Mouse (Mus musculus): ENCODE results near the gene Slc9a9. TPM values are rescaled to one million over a fixed set of nuclear protein-coding genes. Genes with fewer than 3 reads are reported as not detected.

The Slc9a9 gene
- total RNA-seq, 4 experiments from 2014 or later, result 0.99 to 1.8 (median 1.5) TPM

DNA sequence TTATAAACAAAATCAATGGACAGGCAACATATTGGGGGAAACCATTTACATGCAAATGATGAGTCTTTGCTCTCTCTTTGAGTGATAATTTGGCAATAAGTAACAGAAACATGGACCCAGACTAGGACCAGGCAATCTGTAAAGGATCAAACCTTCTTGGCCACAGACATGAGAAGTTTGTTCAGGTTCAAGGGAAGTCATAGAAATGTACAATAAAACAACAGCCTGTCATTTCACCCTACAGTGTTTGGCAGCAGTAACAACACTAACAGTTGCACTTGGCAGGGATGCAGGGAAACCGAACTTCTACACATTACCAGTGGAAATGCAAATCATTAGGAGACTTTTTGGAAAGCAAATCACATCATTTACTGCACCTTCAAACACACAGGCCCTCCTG lies 164.1 kb downstream of the Slc9a9 start:
- no peak for DNase-seq (ENCODE audit: low spot score in 2 of 2)

DNA sequence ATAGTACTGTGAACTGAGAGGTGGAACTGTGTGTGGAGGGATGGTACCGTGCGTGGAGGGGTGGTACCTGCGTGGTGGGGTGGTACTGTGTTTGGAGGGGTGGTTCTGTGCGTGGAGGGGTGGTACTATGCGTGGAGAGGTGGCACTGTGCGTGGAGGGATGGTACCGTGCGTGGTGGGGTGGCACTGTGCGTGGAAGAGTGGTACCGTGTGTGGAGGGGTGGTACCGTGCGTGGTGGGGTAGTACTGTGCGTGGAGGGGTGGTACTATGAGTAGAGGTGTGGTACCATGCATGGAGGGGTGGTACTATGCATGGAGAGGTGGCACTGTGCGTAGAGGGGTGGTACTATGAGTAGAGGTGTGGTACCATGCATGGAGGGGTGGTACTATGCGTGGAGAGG lies 167.7 kb downstream of the Slc9a9 start:
- DNase-seq (ENCODE audit: low spot score in 2 of 2), result no peak

DNA sequence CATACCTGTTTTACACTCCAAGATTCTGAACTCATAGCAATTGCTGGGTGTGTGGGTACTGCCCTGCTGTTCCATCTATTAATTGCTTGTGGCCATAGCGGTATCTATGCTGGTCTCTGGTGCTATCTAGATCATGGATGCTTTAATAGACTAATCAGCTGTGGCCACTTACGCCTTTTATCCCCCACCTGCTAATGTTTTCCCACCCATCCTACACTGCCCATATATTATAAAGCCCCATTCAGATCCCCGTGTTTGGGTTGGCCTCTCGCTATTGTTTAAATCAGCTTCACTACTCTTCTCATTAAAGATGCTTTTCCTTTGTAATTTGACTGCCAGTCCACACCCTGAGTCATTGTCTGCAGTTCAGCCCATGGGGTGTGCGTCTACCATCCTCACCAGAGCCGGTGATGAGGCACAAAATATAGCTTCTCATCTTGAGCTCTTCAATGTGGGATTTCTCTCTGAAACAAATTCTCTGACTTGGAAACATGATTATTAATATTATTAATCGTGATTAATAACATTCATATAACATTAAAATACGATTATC lies 168.8 kb downstream of the Slc9a9 start:
- DNase-seq (ENCODE audit: low spot score in 2 of 2), result no peak

DNA sequence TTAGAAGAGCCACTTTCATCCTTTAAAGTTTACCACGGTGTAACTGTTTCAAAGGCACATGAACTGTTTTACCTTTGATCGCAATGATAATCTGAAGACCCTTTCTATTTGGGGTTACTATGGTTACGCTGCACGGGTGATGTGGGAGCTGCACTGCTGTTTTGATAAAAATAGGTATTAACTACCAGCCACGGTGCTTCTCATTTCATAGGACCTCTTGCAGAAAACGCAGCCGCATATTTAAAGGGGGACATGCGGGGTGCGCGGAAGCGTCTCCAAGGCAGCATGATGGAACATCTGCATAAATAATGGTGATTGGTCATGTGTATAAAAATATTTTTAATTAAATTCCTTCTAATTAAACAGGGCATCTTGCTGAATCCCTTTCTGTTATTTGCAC lies 169.5 kb downstream of the Slc9a9 start:
- DNase-seq (ENCODE audit: low spot score in 2 of 2), result no peak

DNA sequence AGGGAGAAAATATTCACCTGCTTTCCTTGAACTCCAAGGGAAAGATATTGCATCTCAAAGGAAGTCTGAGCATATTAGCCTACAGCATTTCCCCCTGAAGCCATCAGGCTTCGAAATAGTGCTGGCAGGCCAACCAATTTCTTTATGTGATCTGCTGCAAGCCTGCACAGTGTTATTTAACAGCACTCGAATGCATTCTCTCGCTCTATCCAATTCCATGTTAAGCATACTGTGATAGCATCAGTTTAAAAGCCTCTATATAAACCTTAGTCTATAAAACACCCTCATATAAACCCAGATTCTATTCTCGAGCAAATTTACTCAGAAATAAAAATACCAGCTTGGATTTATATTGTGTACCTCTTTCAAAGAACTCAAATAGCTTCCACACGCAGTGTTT lies 170.7 kb downstream of the Slc9a9 start:
- no peak for DNase-seq (ENCODE audit: low spot score in 2 of 2)

DNA sequence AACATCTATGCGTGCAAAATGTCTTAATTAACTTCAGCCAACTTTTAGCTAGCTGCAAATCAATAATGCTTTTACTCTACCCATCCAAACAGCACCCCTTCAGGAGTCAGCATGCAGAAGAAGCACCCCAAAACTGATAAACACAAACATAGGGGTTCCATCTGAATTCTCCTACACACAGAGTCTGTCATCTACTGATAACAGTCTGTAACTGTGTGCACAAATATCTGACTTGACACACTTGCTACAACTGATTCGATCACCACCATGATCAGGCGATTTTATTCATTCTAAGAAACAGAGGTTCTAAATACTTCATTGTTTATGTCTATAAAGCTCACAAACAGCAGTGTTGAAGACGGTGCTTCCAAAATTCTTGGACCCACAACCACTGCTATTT lies 171.3 kb downstream of the Slc9a9 start:
- no peak for DNase-seq (ENCODE audit: low spot score in 2 of 2)

DNA sequence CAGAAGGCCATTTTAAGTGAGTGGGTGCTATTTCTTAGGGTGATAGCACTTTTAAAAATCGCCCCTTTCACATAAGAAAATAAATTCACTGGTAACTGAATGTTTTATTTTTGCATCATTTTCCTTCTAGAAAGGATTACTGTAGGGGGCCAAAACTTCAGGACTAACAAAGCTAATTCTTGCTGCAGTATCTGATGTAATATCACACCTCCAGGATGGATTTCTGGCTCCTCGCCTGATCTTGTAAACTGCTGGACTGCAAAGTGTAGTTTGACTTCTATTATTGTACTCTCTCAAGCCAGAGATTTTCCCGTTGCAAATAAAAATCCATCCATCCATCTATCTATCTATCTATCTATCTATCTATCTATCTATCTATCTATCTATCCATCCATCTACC lies 174.5 kb downstream of the Slc9a9 start:
- no peak for DNase-seq (ENCODE audit: low spot score in 2 of 2)

DNA sequence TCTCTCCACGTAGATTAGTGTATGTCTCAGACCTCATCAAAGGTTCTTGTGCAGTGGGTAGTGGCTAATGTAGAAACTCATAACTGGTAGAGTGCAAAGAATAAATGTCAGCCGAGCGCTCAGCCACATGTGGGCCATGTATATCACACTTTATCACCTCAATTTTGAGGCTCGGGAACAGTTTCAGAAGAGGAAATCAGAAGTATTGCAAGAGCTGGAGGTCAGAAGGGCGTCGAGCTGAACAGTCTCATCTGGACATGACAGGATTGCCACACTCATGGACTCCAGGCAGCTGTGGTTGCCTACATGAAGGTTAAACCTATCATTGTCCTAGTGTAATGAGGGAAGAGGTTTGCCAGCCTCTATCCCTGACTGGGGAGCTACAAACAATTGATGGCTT lies 177.9 kb downstream of the Slc9a9 start:
- DNase-seq (ENCODE audit: low spot score in 2 of 2), result no peak

DNA sequence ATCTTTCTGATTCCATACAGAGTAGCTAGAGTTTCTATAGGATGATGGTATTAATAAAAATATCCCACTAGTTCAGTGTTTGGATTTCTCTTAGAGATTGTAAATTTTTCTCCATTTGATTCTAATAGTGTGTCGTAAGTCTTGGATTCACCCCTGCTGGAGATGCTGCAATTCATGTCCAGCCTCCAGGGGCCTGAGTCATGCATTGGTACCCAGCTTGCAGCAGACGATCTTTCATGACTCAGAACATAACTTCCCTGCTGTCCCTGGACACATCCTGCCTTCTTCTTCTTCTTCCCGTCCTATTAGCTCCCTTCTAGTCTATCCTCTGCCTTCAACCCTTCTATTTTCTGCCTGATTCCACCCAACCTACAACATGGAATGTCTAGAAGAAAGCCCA lies 181.8 kb downstream of the Slc9a9 start:
- no peak for DNase-seq (ENCODE audit: low spot score in 2 of 2)

DNA sequence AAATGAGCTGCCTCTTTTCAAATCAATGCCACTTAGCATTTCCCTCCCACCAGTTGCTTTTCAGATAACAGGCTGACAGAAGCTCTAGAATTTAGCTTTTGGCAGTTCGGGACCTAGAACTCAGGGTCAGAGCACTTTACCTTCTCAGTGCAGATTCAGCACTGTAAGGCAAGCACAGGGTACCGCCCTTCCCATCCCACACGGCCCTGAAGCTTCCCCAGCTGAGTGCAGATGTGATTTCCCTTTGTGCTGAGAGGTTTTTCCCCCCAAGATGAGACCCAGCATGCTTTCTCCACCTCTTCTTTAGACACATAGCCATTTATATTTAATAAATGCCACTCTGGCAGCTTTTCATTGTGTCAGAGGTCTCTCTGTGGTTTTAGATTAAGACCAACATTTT lies 186.4 kb downstream of the Slc9a9 start:
- DNase-seq (ENCODE audit: low spot score in 2 of 2), result no peak

DNA sequence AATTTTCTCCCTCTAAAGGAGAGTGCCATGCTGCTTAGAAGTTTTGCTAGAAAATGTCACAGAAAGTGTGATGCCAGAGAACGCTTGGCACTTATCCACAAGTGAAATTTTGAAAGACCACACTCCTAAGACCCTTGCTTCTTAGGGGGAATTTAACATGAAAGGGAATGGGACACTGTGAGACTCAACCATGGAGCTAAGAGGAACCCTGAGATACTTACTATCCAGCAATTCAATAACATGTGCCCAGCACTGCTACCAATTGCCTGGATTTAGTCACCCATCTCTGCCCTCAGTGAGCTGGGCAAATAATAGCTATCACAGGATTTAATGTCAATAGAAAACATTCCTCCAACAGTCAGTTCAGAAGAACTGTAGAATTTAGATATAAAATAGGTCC lies 198.8 kb downstream of the Slc9a9 start:
- DNase-seq (ENCODE audit: low spot score in 2 of 2), result no peak

DNA sequence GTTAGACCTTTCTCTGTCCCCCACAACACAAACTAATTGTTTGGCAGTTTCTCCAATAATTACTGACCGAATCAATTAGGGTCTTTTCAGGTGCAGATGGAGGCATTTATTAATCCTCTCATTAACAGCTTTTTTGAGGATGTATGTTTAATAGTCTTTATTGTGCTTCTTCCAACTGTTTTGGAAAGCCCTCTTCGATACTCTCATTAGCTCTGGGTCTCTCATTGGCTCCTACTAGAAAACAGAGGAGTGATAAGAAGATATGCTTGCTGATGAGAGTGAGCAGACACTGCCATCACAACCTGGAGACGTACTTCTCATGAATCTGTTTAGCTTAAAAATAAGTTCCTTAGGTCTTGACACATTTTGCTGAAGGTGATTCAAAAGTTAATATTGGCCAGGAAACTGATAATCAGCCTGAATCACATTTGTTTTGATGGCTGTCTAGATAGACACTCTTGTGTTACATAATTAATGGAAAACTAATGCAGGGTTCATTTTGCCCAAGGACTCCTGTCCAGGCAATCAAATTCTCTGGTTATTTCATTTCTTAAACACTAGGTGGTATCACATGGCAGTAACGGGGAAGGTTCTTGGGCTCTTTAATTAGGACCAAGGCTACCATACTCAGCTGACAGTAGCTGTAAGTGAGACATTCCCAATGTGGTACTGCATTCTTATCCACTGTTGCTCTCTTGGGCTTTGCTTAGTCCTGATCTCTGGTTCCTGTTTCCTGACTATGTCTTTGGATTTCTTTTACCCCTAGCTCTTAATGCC lies 199.5 kb downstream of the Slc9a9 start:
- no peak for DNase-seq (ENCODE audit: low spot score in 2 of 2)

DNA sequence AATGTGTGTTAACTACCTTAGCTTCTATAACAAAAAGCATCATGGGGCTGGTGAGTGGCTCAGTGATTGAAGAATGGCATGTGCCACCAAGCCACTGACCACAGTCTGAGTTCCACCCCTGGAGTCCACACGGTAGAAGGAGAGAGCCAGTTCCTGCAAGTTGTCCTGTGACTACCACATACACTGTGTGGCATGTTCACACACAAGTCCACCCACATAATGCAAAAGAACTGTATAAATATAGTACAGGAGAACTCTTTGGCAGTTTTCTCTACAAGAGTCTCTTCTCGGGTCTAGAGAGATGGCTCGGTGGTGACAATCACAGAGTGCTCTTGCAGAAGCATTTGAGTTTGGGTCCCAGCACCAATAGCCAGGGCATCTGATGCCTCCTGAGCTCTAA lies 212.8 kb downstream of the Slc9a9 start:
- DNase-seq (ENCODE audit: low spot score in 2 of 2), result no peak

DNA sequence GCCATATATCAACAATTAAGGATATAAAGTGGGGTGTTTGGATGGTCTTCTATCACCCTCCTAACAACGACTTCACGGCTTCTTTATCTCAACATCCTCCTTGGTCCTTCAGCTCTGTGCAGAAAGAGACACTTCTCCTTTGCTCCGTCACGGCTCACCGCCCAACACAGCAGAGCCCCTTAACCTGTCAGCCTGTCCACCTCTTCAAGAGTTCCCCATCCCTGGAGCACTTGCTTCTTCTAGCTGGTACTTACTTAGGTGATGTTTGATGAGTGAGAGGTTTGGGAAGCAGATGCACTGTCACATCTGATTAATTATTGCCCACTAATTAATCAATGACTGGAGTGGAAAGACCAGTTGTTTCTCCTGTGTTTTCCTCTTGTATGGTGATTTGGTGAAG lies 213.7 kb downstream of the Slc9a9 start:
- no peak for DNase-seq (ENCODE audit: low spot score in 2 of 2)

DNA sequence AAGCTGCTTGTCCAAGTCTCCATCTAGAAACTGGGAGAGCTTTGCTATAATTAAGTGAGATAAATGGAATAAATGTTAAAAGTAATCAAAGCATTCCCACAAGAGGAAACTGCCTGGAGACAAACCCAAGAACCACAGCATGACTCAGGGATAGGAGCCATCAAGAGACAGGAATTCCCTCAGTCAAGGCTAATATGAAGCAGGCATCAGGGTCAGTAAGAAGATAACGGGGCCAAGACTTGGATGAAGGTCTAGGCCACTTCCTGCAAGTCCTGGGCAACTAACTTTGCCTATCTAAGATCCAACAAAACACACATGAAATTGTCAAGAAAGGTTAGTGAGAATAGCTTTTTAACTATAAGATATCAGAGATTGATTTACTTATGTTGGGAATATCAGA lies 215.4 kb downstream of the Slc9a9 start:
- no peak for DNase-seq (ENCODE audit: low spot score in 2 of 2)

DNA sequence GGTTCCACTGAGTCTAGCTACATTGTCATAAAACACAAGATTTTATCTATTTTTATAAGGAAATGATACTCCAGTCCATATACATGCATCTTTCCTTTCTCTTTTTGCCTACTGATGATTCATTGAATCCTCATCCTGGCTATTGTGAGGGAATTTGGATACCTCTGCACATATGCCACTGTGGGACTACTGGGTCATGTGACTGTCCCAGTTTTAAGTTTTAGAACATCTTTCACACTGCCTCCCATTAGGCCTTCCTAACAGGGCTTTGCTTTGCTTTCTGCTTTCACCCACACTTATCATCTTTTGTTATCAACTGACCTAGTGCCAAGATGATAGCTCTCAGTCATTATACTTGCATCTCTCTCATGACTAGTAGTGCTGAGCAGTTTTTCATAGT lies 219.9 kb downstream of the Slc9a9 start:
- no peak for DNase-seq (ENCODE audit: low spot score in 2 of 2)

DNA sequence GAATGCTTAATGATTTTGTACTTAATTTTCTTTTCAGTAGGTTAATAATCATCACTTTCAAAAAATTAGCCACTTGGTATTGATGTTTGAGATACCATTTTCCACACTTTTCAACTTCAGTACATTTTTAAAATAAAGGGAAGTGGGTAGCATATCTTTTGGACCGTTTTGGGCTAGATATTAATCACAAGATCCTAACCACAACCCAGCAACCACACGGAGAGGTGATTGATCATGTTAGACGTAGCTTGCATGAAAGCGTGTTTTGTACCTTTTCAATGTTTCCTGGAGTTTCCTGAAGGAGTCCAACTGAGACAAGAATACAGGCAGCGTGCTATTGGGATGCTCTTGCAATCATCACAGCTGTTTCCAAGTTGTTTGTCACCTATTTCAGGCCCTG lies 226.2 kb downstream of the Slc9a9 start:
- DNase-seq (ENCODE audit: low spot score in 2 of 2), result no peak

DNA sequence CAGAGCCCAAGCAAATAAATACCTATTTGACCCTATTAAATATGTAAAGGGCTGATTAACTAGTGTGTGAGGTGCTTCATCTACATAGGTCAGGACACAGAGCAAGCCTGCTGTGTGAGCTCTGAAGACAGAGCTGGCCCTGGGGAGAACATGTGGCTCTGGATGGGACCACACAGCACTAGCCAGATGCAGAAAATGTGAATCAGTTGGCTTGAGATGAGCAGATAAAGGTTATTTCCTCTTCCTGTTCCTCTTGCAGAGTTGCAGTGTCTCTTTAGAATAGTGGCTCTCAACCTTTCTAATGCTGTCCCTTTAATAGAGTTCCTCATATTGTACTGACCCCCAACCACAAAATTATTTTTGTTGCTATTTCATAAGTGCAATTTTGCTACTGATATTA lies 234.5 kb downstream of the Slc9a9 start:
- no peak for DNase-seq (ENCODE audit: low spot score in 2 of 2)

DNA sequence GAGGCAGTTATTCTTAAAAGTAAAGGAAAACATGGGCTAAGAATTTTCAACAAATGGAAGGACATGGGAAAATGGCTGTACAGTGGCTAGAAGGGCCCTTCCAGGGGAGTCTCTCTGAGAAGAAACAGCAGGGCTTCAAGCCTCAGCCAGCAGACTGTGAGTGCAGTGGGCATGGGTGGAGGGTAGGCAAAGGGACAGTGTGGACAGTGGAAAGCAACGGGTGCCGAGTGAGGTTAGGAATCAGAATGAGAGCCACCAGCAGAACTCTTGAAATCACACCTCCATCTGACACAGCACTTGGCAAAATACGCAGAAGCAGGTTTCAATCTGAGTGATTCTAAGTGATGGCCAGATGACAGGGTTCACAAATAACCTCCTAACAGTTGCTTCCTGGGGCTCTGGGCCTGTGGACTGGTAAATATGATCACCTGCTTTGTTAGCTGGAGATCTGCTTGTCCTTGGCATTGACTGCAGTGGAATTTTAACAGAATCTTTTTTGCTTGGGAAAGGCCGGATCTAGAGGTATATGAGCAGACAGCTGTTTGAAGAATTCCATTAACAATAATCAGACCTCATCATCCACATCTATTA lies 237.4 kb downstream of the Slc9a9 start:
- no peak for DNase-seq (ENCODE audit: low spot score in 2 of 2)

DNA sequence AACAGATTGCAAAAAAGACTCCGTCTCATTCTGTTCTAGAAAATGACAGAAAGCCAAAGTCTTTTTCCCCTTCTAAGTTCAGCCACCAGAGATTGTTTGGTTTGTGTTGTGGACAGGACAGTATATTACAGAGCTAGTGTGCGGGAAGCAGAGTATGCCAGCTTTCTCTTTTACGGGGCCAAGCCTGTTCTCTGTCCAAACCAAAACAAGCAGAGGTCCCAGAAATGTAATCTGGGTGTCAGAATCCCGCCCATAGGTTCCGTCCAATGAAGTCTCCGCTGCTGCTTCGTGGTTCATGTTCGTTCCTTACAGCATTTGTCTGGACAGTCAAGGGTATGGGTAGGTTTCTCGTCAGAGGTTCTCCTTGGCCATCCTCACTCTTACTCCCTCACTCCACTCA lies 242.4 kb downstream of the Slc9a9 start:
- DNase-seq (ENCODE audit: low spot score in 2 of 2), result no peak

DNA sequence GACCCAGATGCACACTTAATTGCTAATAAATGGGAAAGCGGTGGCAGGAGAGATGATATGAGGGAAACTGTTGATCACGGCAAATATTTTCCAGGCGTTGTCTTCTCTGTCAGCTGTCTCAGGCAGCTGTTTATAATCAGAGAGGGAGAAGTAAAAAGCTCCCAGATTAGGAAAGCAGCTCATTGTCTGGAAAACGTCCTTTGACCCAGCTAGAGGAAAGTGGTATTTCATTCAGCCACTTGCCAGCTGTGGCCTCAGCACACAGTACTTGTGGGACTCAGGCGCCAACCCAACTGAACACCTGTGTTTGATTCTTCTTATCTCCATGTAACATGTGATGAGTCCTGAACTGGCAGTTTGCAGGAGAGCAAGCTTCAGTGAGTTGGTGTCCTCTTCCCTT lies 252.4 kb downstream of the Slc9a9 start:
- DNase-seq (ENCODE audit: low spot score in 2 of 2), result no peak

DNA sequence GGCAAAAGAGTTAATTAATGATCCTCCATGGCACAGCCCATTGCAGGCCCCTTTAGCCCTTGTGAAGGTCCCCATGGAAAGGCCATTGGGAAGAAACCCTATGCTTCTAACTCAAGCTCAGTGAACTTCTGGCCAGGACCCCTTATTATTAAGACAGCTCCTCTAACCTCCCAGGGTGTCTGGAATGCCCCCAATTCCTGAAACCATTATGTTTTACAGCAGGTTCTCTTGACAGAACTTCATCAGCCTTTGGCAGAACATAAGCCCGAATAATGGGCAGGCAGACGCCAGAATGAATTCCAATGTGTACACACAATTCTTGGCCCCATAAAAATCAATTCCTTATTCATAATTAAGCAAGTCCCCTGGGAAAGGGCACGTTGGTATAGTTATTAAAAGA lies 256.1 kb downstream of the Slc9a9 start:
- no peak for DNase-seq (ENCODE audit: low spot score in 2 of 2)

DNA sequence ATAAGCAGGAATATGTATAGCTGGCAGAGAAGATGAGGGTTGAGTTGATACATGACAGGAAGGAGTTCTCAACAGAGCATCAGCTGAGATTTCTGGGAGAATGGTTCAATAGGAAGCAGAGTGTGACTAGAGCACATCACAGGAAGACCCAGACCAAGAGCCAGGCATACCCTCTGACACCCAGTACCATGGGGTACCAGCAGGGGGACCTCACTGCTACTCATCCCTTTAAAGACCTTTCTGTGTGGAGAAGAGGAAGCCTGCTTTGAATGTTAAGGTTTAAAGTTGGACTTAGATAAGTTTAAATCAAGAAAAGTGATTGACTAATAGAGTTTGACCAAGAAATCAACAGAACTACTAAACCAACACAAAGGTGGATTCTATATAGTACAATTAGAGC lies 257.4 kb downstream of the Slc9a9 start:
- DNase-seq (ENCODE audit: low spot score in 2 of 2), result no peak

Measured in gastrocnemius, adult 8-10 months (tissue).